Mouse (Mus musculus): ENCODE results near the gene Cbx5. TPM values are rescaled to one million over a fixed set of nuclear protein-coding genes. Genes with fewer than 3 reads are reported as not detected.

The Cbx5 gene
- total and polyA plus RNA-seq, 3 experiments, result 4.4 to 80.2 (median 76.3) TPM

DNA sequence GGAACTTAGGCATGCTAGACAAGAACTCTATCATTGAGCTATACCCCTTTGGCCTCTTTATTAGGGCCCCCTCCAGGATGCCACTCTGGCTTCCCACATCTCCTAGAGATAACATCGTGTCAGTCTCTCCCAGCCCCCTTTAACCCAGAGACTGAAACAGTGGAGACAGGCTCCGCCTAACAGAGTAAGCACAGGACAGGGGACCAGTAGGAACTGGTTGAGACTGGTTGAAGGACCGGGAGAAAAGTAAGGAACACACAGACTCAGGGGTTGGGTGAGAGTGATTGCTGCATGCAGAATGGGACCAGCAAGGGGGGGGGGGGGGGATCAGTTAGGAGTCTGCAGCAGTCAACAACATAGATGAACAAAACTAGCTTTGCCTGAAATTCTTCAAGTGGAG lies 95.4 kb downstream of the Cbx5 start:
- no peak for DNase-seq

Small RNA genes within 50 kb of the gene (microRNA-seq; reads per million reads assigned to microRNA genes)
- 56.0 to 114 reads per million in 2 experiments for gene Mir148b

Other genes with a start within 250 kb of the Cbx5 start
- gene Hoxc8, start 249.2 kb downstream of the Cbx5 start, total RNA-seq (2021), result 10 to 100 TPM; 30.6 to 40.1 TPM
- 13.4 and 17.9 TPM in 2 replicates for gene Hoxc8, start 249.2 kb downstream of the Cbx5 start, polyA plus RNA-seq (2012; rRNA removed)
- gene Hoxc6, start 241.6 kb downstream of the Cbx5 start, total RNA-seq (2021), result 10 to 100 TPM; 52.2 to 60.3 TPM
- 41.6 and 58.1 TPM in 2 replicates for gene Hoxc6, start 241.6 kb downstream of the Cbx5 start, polyA plus RNA-seq (2012; rRNA removed)
- 10 to 100 TPM in 1 of 2 experiments, 1 to 10 TPM in 1; 5.1 to 12.4 TPM for gene Hoxc4, start 220.9 kb downstream of the Cbx5 start, total RNA-seq (2021)
- 8.8 and 9.6 TPM in 2 replicates for gene Hoxc4, start 220.9 kb downstream of the Cbx5 start, polyA plus RNA-seq (2012; rRNA removed)
- gene Smug1, start 72.7 kb downstream of the Cbx5 start, total RNA-seq (2021), result 10 to 100 TPM; 11.0 to 16.7 TPM
- 16.6 and 17.1 TPM in 2 replicates for gene Smug1, start 72.7 kb downstream of the Cbx5 start, polyA plus RNA-seq (2012; rRNA removed)
- gene Hnrnpa1, start 616 bp upstream of the Cbx5 start, total RNA-seq (2021), result 100 to 1,000 TPM; 140 to 208 TPM
- 8.1 TPM in 2 replicates for gene Hnrnpa1, start 616 bp upstream of the Cbx5 start, polyA plus RNA-seq (2012; rRNA removed)
- under 1 TPM; 0.21 to 0.95 TPM for gene Nfe2, start 18.6 kb upstream of the Cbx5 start, total RNA-seq (2021)
- gene Nfe2, start 18.6 kb upstream of the Cbx5 start, polyA plus RNA-seq (2012; rRNA removed), result 0.38 and 0.83 TPM in 2 replicates
- gene Copz1, start 32.9 kb upstream of the Cbx5 start, total RNA-seq (2021), result 100 to 1,000 TPM; 146 to 152 TPM
- gene Copz1, start 32.9 kb upstream of the Cbx5 start, polyA plus RNA-seq (2012; rRNA removed), result 51.3 and 59.7 TPM in 2 replicates
- not detected for gene Gpr84, start 70.8 kb upstream of the Cbx5 start, total RNA-seq (2021)
- 0.09 and 0.15 TPM in 2 replicates for gene Gpr84, start 70.8 kb upstream of the Cbx5 start, polyA plus RNA-seq (2012; rRNA removed)
- gene Zfp385a, start 100.3 kb upstream of the Cbx5 start, total RNA-seq (2021), result 10 to 100 TPM; 10.1 to 18.3 TPM
- gene Zfp385a, start 100.3 kb upstream of the Cbx5 start, polyA plus RNA-seq (2012; rRNA removed), result 16.7 and 17.1 TPM in 2 replicates
- 10 to 100 TPM; 28.4 to 36.0 TPM for gene Itga5, start 126.9 kb upstream of the Cbx5 start, total RNA-seq (2021)
- 28.5 and 33.7 TPM in 2 replicates for gene Itga5, start 126.9 kb upstream of the Cbx5 start, polyA plus RNA-seq (2012; rRNA removed)
- gene Gtsf1, start 190.7 kb upstream of the Cbx5 start, total RNA-seq (2021), result not detected
- gene Gtsf1, start 190.7 kb upstream of the Cbx5 start, polyA plus RNA-seq (2012; rRNA removed), result not detected in 2 replicates
- not detected for gene Gtsf2, start 208.7 kb upstream of the Cbx5 start, total RNA-seq (2021)
- gene Gtsf2, start 208.7 kb upstream of the Cbx5 start, polyA plus RNA-seq (2012; rRNA removed), result not detected in 2 replicates
- 1 to 10 TPM; 4.7 to 6.5 TPM for gene Nckap1l, start 214.0 kb upstream of the Cbx5 start, total RNA-seq (2021)
- 2.6 and 3.5 TPM in 2 replicates for gene Nckap1l, start 214.0 kb upstream of the Cbx5 start, polyA plus RNA-seq (2012; rRNA removed)

All from adrenal gland, adult 2 months (tissue).